Mouse (Mus musculus) mature B cell (primary cell): ENCODE results near the gene Slc5a5.

ENCODE experiments used
- in situ Hi-C: fragments of 300-500 bp; cut with MboI; formaldehyde crosslinking; loops from 2 replicates; pipeline ENCODE4 v1.14.3; 2019

Gene Slc5a5

GRCm38 (mm10) chr8:70892022-70892895 is at the start of gene Slc5a5:
Gene Slc5a5 (minus strand): TSS chr8:70892757.
- in situ Hi-C loops = no loop called here

- in situ Hi-C loops = no loop called here
Measured at GRCm38 (mm10) chr8:70941478-70941877, 48.9 kb upstream of the Slc5a5 start.

GRCm38 (mm10) chr8:70937200-70937599 is 44.6 kb upstream of the Slc5a5 start:
- in situ Hi-C loops = no loop called here

- in situ Hi-C loops = no loop called here
Measured at GRCm38 (mm10) chr8:70934786-70935185, 42.2 kb upstream of the Slc5a5 start.

GRCm38 (mm10) chr8:70933036-70933435 is 40.5 kb upstream of the Slc5a5 start:
- in situ Hi-C loops = no loop called here

- in situ Hi-C loops = no loop called here
Measured at GRCm38 (mm10) chr8:70931731-70932130, 39.2 kb upstream of the Slc5a5 start.

- in situ Hi-C loops = no loop called here
Measured at GRCm38 (mm10) chr8:70928778-70929322, 36.3 kb upstream of the Slc5a5 start.

- in situ Hi-C loops = no loop called here
Measured at GRCm38 (mm10) chr8:70928096-70928495, 35.5 kb upstream of the Slc5a5 start.

- in situ Hi-C loops = no loop called here
Measured at GRCm38 (mm10) chr8:70926396-70926795, 33.8 kb upstream of the Slc5a5 start.

- in situ Hi-C loops = no loop called here
Measured at GRCm38 (mm10) chr8:70925754-70926153, 33.2 kb upstream of the Slc5a5 start.

GRCm38 (mm10) chr8:70924151-70924550 is 31.6 kb upstream of the Slc5a5 start:
- in situ Hi-C loops = no loop called here

- in situ Hi-C loops = no loop called here
Measured at GRCm38 (mm10) chr8:70920049-70920922, 27.7 kb upstream of the Slc5a5 start.

- in situ Hi-C loops = no loop called here
Measured at GRCm38 (mm10) chr8:70914704-70915103, 22.1 kb upstream of the Slc5a5 start.

GRCm38 (mm10) chr8:70913523-70913922 is 21.0 kb upstream of the Slc5a5 start:
- in situ Hi-C loops = no loop called here

- in situ Hi-C loops = no loop called here
Measured at GRCm38 (mm10) chr8:70912955-70913354, 20.4 kb upstream of the Slc5a5 start.

GRCm38 (mm10) chr8:70911596-70911995 is 19.0 kb upstream of the Slc5a5 start:
- in situ Hi-C loops = no loop called here

- in situ Hi-C loops = no loop called here
Measured at GRCm38 (mm10) chr8:70907518-70907917, 15.0 kb upstream of the Slc5a5 start.

- in situ Hi-C loops = no loop called here
Measured at GRCm38 (mm10) chr8:70905831-70906736, 13.5 kb upstream of the Slc5a5 start, which contains the start of gene Map1s. Gene Map1s (plus strand): TSS chr8:70905932.

- in situ Hi-C loops = no loop called here
Measured at GRCm38 (mm10) chr8:70905463-70905830, 12.9 kb upstream of the Slc5a5 start.

GRCm38 (mm10) chr8:70904532-70904931 is 12.0 kb upstream of the Slc5a5 start:
- in situ Hi-C loops = no loop called here

- in situ Hi-C loops = no loop called here
Measured at GRCm38 (mm10) chr8:70903582-70903981, 11.0 kb upstream of the Slc5a5 start.
